Mouse (Mus musculus) frontal cortex, adult 2 months (tissue): ENCODE data around the gene Sri. TPM values are rescaled to one million over a fixed set of nuclear protein-coding genes. Genes with fewer than 3 reads are reported as not detected.
"Not testable (repeated sequence)": the region's sequence is repeated elsewhere in the genome, so short reads cannot be mapped to it uniquely, and the experiment has no call there.

Experiments
- DNase-seq, 2 experiments: peaks; one replicate each; pipeline ENCODE4 v3.0.0; 2022; ENCODE audit warnings: low spot score in 1 of 2; ENCODE audit errors: extremely low spot score in 1 of 2
- polyA plus RNA-seq: library from polyadenylated mRNA; depleted of rRNA; stranded (reverse); fragments of >200 nt; gene quantifications from 2 replicates; pipeline ENCODE4 v1.2.3, GENCODE M21; 2012; rRNA removed

Sri gene
- polyA plus RNA-seq = 112 and 113 TPM in 2 replicates

GRCm38 (mm10) chr5:8045855-8046254, at the start of gene Sri:
Sri (plus strand) TSS chr5:8046078.
- no peak for DNase-seq

DNA sequence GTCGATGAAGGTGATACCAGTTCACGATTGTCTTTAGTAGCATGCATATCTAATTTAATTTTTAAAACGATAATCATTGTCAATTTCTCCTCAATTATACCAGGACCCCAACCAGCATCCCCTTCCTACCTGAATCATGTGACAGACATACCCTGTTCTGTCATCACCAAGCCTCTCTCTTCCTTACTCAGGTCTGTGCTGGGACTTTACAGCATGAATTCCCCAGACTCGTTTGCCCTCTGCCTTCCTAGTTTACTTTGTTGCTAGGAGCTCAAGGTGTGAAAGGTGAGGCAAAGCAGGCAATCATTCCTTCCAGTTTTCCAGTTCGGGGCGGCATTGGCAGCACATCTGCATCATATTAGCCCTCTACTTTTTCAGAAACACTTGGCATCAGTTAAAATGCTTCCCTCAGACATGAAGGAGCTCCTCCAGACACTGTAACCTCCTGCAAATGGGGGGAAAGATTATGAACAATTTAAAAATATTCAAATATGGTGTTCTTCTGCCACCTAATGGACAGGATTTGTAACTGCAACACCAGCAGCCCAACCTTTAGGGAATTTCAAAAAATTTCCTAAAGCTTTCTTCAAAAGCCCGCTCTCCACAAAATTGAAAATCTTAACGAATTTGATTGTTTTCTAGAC, 49.4 kb upstream of the Sri start:
- peak in 1 of 2 experiments; percentile 57 for DNase-seq

DNA sequence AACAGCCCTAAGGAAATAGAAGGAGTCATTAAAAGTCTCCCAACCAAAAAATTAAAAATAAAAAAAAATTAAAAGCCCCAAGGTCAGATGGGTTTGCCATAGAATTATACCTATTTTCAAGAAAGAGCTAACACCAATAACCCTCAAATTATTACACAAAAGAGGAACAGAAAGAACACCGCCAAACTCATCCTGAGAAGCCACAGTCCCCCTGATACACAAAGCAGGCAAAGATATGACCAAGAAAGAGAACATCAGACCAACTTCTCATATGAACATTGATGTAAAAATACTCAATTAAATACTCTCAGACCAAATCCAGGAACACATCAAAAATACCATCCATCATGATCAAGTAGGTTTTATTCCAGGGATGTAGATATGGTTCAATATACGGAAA, 48.8 kb upstream of the Sri start:
- no peak for DNase-seq

DNA sequence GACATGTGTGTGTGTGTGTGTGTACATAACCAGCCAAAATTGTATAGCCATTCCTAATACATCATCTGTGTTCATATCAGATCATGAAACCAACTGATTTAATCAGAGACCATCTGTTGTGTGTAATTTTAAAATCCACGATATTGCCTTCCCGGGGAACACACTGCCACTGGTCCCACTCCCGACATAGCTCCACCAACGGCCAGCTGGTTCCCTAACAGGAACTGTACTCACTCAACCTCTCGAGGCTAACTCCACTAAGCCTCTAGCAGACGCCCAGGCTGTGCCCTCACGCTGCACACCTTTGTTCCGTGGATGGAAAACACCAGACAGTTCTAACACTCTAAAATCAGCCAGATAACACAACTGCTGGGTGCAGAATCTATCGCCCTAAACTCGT, 45.4 kb upstream of the Sri start:
- peak in 1 of 2 experiments; percentile 11 for DNase-seq

GRCm38 (mm10) chr5:8002827-8003226, 43.1 kb upstream of the Sri start:
- DNase-seq = no peak

- DNase-seq = no peak
These were observed 32.6 kb upstream of the Sri start for GRCm38 (mm10) chr5:8013276-8013675.

- not testable (repeated sequence) for DNase-seq
These were observed 11.3 kb upstream of the Sri start for GRCm38 (mm10) chr5:8034596-8034995.

DNA sequence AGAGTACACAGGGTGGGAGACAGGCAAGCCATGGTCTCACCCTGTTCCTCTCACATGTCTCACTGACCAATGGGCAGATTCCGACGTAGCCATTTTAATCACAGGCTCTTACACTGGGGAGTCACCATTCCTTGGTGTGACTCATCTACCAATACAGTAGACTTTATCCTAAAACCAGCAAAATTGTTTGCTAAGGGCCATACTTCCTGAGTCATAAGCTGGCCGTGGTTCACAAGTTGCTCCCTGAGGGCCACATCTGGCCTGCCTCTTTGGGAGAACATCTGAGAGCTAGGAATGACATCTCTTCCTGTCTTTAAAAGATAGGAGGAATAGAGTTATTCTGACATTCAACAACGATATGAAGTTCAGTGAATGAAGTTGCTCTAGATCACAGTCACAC, 7.9 kb downstream of the Sri start:
- DNase-seq = no peak

DNA sequence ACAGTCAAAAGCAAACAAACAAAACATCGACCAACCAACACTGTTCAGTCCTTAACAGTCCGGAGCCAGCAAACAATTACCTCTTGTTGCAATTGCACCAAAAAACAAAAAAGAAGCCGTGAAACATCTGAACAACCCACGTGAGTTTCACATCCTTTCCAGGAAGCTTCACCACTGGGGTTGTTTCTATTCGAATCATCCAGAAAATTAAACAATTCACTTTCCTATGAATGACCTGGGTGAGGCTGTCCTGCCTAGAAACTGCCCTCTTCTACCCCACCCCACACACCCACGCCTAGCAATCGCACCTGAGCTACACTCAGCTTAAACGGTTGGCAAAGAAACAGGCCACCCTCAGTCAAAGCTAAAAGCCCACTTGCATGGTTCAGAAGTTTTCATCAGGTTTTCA, 9.8 kb downstream of the Sri start:
- DNase-seq = no peak

DNA sequence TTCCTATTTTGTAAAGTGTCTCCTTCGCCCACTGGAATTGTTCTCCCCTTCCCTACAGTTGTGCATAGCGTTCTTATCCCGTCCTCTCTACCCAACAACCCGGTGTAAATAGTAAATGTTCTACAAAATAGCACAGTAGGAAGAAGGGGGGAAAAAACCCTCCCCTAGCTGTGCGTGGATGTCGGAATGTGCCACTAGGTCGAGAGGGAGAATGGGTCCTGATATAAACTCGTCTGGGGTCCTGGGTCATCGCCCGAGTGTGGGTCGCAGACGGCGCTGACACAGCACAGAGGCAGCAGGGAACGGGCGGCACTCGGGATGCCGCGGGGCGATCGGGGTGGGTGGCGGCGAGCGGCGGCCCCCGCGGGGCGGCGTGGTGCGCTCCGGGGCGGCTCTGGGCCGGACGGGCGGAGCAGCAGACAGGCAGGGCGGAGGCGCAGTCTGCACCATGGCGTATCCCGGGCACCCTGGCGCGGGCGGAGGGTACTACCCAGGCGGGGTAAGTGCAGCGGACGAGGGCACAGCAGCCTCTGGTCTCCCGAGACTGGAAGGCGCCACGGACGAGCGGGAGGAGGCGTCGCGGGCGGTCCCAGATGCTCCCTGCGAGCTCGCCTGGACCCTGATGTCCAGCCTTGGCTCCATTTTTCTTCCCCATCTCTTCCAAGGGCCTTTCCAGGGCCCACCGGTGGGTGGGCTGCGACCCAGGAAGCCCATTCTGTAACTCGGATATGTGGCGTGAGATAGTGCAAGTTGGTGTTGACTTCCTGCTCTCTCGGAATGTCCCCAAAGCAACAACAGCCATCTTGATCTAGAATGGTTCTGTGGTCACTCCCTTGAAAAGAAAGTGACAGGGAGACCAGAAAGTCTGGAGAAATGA, 10.5 kb downstream of the Sri start:
- DNase-seq = peak; percentile 46 to 81

DNA sequence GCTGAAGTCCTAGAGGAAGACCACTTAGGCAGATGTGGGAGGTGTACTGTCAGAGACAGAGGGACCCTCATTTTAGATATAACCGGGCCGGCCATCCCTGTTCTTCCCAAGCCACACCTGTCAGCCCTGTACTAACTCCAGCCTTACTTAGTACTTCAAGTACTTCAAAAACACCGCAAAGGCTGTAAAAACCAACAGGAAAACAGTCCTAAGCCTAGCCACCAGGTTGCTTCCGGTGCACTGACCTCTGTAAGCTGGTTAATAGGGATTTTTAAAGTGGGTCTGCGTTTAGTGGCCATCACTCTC, 11.1 kb downstream of the Sri start:
- no peak for DNase-seq

DNA sequence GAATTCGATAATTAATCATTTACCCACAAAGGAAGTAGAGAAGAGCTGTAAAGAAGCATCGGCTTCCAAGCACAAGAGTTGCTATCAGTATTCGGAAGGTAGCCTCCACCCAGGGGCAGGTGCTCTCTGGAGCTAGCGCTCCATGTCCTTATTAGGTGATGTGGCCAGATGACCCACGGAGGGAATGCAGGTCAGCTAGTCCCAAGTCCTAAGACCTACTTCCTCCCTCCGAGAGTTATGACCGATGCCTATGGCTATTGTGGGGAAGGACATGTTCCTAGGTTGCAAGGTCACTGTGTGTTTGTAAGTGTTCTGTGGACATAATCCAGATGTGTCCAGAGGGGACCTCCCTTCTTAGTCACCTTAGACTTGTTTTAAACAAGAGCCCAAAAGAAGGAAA, 12.2 kb downstream of the Sri start:
- DNase-seq = no peak

GRCm38 (mm10) chr5:8062469-8062868, 16.6 kb downstream of the Sri start:
- DNase-seq = no peak

DNA sequence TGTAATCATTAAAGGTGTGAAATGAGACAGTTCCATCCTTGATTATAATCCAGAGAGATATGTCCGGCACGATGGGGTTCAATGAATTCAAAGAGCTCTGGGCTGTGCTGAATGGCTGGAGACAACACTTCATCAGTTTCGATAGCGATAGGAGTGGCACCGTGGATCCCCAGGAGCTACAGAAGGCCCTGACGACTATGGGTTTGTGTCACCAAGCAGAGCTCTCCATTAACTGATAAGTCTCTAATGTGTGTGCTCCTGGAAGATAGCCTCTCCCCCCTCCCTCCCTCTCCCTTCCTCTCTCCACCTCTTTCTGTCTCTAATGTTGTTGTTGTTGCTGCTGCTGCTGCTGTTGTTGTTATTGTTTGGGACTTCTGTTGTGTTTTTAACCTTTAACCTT, 17.3 kb downstream of the Sri start:
- DNase-seq = no peak

DNA sequence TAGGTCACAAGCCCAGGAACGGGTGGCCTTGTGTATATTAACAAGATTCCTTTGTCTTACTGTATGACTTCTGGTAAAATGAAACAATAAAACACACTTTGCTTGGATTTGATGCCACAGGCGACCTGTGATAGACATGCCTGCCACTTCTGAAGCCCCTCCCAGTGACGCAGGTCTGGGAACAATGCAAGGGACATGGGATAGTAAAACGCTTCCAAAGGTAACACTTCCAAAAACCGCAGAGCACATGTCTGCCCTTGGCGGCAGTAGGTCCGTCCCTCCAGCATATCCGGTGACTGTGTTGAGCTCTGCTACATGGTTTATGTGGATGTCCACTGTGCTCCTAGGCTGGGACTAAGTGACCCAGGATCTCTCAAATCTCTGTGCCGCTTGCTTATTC, 27.5 kb downstream of the Sri start:
- no peak for DNase-seq

- DNase-seq = no peak
These were observed 28.2 kb downstream of the Sri start for GRCm38 (mm10) chr5:8073901-8074561.

DNA sequence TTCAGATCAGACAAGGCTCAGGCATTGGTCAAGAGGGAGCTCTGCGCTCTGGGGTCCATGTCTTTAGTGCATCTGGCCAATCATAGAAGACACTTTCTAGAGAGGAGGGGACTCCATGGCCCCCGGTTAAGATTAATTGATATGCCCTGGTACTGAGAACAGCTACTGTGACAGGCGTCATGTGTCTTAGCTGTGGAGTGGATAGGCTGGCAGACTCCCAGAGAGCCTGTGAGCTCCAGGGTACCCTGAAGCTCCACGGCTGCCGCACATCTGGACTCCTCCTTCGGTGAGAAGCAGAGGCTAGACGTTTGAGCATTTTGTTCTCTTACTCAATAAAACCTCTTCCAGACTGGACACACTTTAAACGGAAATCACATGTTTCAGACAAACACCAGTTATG, 31.6 kb downstream of the Sri start:
- DNase-seq = no peak

- DNase-seq = no peak
These were observed 37.1 kb downstream of the Sri start for GRCm38 (mm10) chr5:8082800-8083509.

DNA sequence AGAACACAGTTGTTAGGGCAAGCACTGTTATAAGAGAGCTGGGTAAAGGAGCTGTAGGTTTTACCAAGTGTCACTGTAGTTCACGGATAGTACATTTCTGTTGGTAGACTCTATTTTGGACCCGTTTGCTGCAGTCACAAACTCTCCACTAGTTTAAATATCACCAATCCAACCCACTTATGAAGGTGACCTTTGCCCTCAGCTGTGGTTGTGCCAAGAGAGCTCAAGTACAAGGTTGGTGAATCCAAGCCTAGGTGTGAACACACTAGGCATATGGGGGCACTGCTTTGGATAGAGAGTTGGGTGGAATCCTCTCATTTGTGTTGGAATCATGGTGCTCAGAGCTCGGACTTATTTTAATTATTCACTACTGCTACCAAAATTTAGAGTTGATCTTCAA, 39.8 kb downstream of the Sri start:
- DNase-seq = no peak

DNA sequence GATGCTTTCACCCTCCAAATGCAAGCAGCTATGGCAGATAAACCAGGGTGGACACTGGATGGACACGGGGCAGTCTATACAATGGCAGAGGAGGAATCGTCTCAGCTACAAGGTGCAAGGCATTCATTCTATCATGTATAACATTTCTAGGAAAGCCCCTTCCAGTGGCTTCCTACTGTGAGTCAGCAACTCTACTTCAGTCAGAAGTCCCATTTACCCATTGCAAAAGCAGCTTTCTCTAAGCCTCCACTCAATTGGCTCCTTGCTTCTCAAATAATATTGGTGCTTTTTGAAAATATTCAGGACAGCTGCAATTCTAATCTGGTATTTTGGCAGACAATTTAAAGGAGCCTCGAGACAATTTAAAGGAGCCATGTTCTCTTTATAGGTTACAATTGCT, 42.3 kb downstream of the Sri start:
- DNase-seq = no peak

- DNase-seq = peak in 1 of 2 experiments; percentile 42
These were observed 49.0 kb downstream of the Sri start for GRCm38 (mm10) chr5:8094921-8095320.
